Mouse (Mus musculus) ES-E14 (cell line): Measurements from ENCODE around the gene Rbm39.

Experiments used
- CHD2 ChIP-seq: IDR thresholded peaks from 2 replicates; pipeline ENCODE4 v1.6.1; 2014; ENCODE audit warnings: mild to moderate bottlenecking, low read depth, low read length, inconsistent platforms
- MAFK ChIP-seq: IDR thresholded peaks from 2 replicates; pipeline ENCODE4 v1.6.1; 2014; ENCODE audit warnings: mild to moderate bottlenecking, low read depth, low read length, inconsistent platforms; ENCODE audit not compliant: insufficient read depth

DNA sequence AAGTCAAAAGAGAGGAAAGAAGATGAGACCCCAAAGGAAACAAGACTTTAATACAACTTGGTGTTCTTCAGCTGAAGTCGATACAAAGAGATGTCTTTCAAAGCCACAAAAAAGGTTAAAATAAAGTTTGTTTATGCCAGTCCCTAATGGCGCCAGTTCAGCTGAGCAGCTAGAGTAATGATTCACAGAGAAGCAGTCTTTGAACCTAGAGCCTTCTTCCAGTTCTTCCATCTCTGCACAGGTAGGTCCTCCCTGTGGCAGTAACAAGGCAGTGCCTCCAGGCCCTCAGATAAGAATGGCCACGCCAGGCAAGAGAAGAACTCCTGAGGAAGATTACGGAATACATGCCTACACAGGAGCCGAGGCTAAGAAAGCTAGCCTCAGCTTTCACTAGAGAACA, 56.3 kb downstream of the Rbm39 start:
- no peak for TF ChIP-seq CHD2
- TF ChIP-seq MAFK, result no peak
